Mouse (Mus musculus) hindbrain, embryonic 13.5 days (tissue): Measurements from ENCODE around the gene A230072I06Rik. TPM values are rescaled to one million over a fixed set of nuclear protein-coding genes. Genes with fewer than 3 reads are reported as not detected.

Experiments used
- ATAC-seq: fragments of 200-750 bp; cut with Nextera tagmentation; 2 replicates; pipeline ENCODE4 v1.8.0; 2017; ENCODE audit warnings: moderate TSS enrichment; ENCODE audit not compliant: low FRiP score
- H3K27ac ChIP-seq: fragments of 300-500 bp; sonication (generic); 2 replicates; pipeline ENCODE4 v1.5.1; 2015; ENCODE audit warnings: inconsistent platforms, mild to moderate bottlenecking, moderate library complexity
- H3K27me3 ChIP-seq: fragments of 300-500 bp; sonication (generic); 2 replicates; pipeline ENCODE4 v1.6.1; 2015; ENCODE audit warnings: mild to moderate bottlenecking, inconsistent platforms
- H3K36me3 ChIP-seq: fragments of 300-500 bp; sonication (generic); 2 replicates; pipeline ENCODE4 v1.6.1; 2015; ENCODE audit warnings: mild to moderate bottlenecking, inconsistent platforms
- H3K4me1 ChIP-seq: fragments of 300-500 bp; sonication (generic); replicated peaks from 2 replicates; pipeline ENCODE4 v1.6.1; 2015; ENCODE audit warnings: inconsistent platforms
- H3K4me2 ChIP-seq: fragments of 300-500 bp; sonication (generic); 2 replicates; pipeline ENCODE4 v1.6.1; 2015; ENCODE audit warnings: inconsistent platforms, mild to moderate bottlenecking, moderate library complexity
- H3K4me3 ChIP-seq: fragments of 300-500 bp; sonication (generic); 2 replicates; pipeline ENCODE4 v1.5.1; 2015; ENCODE audit warnings: mild to moderate bottlenecking, inconsistent platforms
- H3K9ac ChIP-seq: fragments of 300-500 bp; sonication (generic); 2 replicates; pipeline ENCODE4 v1.6.1; 2015; ENCODE audit warnings: mild to moderate bottlenecking, inconsistent platforms
- H3K9me3 ChIP-seq: fragments of 300-500 bp; sonication (generic); 2 replicates; pipeline ENCODE4 v1.6.1; 2016; ENCODE audit warnings: inconsistent platforms
- WGBS: fragments of 180-500 bp; shearing (Covaris S2); methylation state at CpG from one replicate; pipeline ENCODE4 v1.1.7; 2015; 5-methylcytosine and 5-hydroxymethylcytosine counted together
- polyA plus RNA-seq: library from polyadenylated mRNA; unstranded; fragments of >200 nt; fragmentation: Nextera tagmentation; extraction: Ambion mirVana; gene quantifications from 2 replicates; pipeline ENCODE4 v1.2.1, GENCODE M21; 2015

Gene A230072I06Rik
- polyA plus RNA-seq, 1 experiment from 2014 or later = 0.09 TPM

GRCm38 (mm10) chr8:12327187-12327586 lies 48.6 kb downstream of the A230072I06Rik start:
- Histone ChIP-seq H3K4me2 (peak overlapping the region; percentile 46), H3K9me3 (no peaks in the 10 kb centered on the region), H3K36me3 (no peaks in the 10 kb centered on the region), H3K9ac (peak overlapping the region; percentile 59), H3K4me1 (peaks cover 60% of the 10 kb centered on the region), H3K27ac (peak overlapping the region; percentile 77), H3K27me3 (peaks cover 81% of the 10 kb centered on the region), H3K4me3 (0 out of 2 replicates have a peak overlapping the region, but pooled peaks have one; percentile 11)
- peak; percentile 36; the same call in 1 of the 2 replicates for ATAC-seq
- WGBS = 23% methylated on average over 13 of the region's 13 CpGs

DNA sequence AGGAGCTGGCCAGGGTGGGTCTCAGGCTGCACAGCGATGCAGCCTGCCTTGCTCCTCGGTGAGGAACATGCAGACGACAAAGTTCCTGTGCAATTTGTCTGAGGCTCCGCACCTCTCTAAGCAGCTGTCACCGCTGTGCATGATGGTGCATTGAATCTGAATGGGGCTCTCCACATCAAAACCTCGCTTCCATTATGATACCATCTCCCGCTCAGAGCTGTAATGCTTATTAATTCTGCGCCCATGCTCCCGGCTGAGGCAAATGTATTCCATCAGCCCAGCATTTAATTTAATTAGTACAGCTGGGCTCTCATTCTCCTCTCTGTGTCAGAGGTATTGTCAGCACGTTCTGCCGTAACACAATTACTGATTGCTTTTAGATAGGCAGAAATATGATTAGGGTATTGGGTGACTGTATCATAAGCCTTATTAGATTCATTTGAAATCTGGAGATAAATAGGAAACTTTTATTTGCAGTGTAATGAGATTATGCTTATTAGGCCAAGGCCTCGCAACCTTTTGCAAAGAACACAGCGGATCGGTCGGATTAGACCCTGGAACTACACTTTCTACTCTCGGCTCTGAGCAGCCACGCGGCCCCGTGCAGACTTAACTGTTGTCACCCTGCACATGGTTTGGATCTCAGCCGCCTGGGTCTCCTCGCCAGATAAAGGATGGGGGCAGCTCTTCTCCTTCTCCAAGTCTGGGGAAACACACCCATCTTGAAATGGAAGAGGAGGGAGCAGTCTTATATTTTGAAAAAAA lies 49.3 kb downstream of the A230072I06Rik start:
- Histone ChIP-seq H3K27me3 (peaks cover 80% of the 10 kb centered on the region), H3K9ac (peak overlapping the region; percentile 59), H3K27ac (peak overlapping the region; percentile 77), H3K9me3 (no peaks in the 10 kb centered on the region), H3K4me2 (peak overlapping the region; percentile 46), H3K36me3 (no peaks in the 10 kb centered on the region), H3K4me3 (0 out of 2 replicates have a peak overlapping the region, but pooled peaks have one; percentile 11), H3K4me1 (peaks cover 54% of the 10 kb centered on the region)
- WGBS = 30% methylated on average over 21 of the region's 21 CpGs
- peak; percentile 63 for ATAC-seq

DNA sequence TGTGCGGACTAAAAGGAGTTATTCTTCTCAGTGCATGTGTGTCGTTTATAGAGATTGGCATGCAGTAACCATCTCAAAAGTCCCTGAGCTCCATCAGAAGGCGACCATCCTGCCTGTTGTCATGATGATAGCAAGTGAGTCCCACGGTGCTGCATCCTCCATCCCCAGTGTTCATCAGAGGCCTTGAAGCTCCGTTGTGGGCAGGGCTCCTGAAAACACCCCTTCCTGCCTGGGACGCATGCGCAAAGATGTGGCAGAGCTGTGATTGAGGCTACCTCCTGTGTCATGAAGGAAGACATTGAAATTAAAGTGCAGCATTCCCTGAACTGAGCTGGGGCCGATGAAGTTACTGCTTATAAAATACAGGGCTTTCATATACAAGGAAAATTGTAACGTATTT lies 49.9 kb downstream of the A230072I06Rik start:
- Histone ChIP-seq H3K27ac (peak overlapping the region; percentile 62; the same call in 1 of the 2 replicates), H3K4me3 (no peak overlapping the region), H3K4me2 (peak overlapping the region; percentile 46), H3K9ac (no peak overlapping the region), H3K9me3 (no peaks in the 10 kb centered on the region), H3K36me3 (no peaks in the 10 kb centered on the region), H3K4me1 (peaks cover 48% of the 10 kb centered on the region), H3K27me3 (peaks cover 80% of the 10 kb centered on the region)
- 63% methylated on average over 9 of the region's 9 CpGs for WGBS
- ATAC-seq = no peak

DNA sequence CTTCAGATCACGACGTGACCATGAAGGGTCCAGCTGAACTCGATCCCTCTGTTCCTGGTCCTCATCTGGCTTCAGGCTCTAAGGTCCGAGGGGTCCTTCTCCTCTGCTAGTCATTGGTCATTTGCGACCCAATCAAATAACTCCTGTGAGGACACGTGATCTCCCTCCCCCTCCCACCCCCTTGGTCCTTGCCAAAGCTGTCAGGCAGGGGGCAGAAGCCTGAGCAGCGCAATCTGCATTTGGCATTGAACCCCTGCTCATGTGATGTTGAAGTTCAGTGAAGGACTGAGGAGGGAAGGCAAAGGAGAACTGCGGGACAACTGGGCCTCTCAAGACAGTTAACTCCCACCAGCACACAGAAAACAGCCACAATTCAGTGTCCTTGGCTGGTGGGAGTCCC lies 51.4 kb downstream of the A230072I06Rik start:
- WGBS = 27% methylated on average over 8 of the region's 8 CpGs
- H3K4me3 ChIP-seq = no peak overlapping the region
- peaks cover 49% of the 10 kb centered on the region for H3K4me1 ChIP-seq
- ATAC-seq = no peak
- no peak overlapping the region for H3K9ac ChIP-seq
- H3K27ac ChIP-seq = no peak overlapping the region
- no peaks in the 10 kb centered on the region for H3K36me3 ChIP-seq
- peaks cover 83% of the 10 kb centered on the region for H3K27me3 ChIP-seq
- H3K9me3 ChIP-seq = no peaks in the 10 kb centered on the region
- H3K4me2 ChIP-seq = no peak overlapping the region

Other genes starting within 250 kb of the A230072I06Rik start
- 2.0 and 2.4 TPM in 2 replicates for gene Sox1, start 116.5 kb downstream of the A230072I06Rik start, polyA plus RNA-seq